Mouse (Mus musculus): ENCODE measurements at regions not wholly inside any gene's neighbourhood (a gene's known extent, or its start where the extent isn't known, plus 50 kb on each side); places are given as distances from the start of the nearest gene placed in this dataset.
A peak's percentile ranks its signal among the peaks of the same experiment; 100 is the strongest.

GRCm38 (mm10) chr9:41593998-41594397 lies 432.5 kb upstream of the Ubash3b start:
- no peak for DNase-seq (ENCODE audit: low spot score)

GRCm38 (mm10) chr9:41592900-41593690 lies 431.6 kb upstream of the Ubash3b start:
- no peak for DNase-seq (ENCODE audit: low spot score)

- DNase-seq (ENCODE audit: low spot score), result no peak
These were observed 430.6 kb upstream of the Ubash3b start for GRCm38 (mm10) chr9:41592101-41592500.

- no peak for DNase-seq (ENCODE audit: low spot score)
These were observed 428.7 kb upstream of the Ubash3b start for GRCm38 (mm10) chr9:41590164-41590563.

- DNase-seq (ENCODE audit: low spot score), result no peak
These were observed 427.2 kb upstream of the Ubash3b start for GRCm38 (mm10) chr9:41588466-41589425.

GRCm38 (mm10) chr9:41587762-41588161 lies 426.3 kb upstream of the Ubash3b start:
- no peak for DNase-seq (ENCODE audit: low spot score)

GRCm38 (mm10) chr9:41586966-41587570 lies 425.6 kb upstream of the Ubash3b start:
- DNase-seq (ENCODE audit: low spot score), result no peak

- no peak for DNase-seq (ENCODE audit: low spot score)
These were observed 424.8 kb upstream of the Ubash3b start for GRCm38 (mm10) chr9:41586291-41586690.

GRCm38 (mm10) chr9:41585771-41586170 lies 424.3 kb upstream of the Ubash3b start:
- DNase-seq (ENCODE audit: low spot score), result no peak

- DNase-seq (ENCODE audit: low spot score), result no peak
These were observed 423.5 kb upstream of the Ubash3b start for GRCm38 (mm10) chr9:41585012-41585411.

- no peak for DNase-seq (ENCODE audit: low spot score)
These were observed 422.3 kb upstream of the Ubash3b start for GRCm38 (mm10) chr9:41583711-41584329.

- DNase-seq (ENCODE audit: low spot score), result no peak
These were observed 421.8 kb upstream of the Ubash3b start for GRCm38 (mm10) chr9:41583276-41583675.

GRCm38 (mm10) chr9:41582711-41583236 lies 421.3 kb upstream of the Ubash3b start:
- DNase-seq (ENCODE audit: low spot score), result no peak

- no peak for DNase-seq (ENCODE audit: low spot score)
These were observed 420.7 kb upstream of the Ubash3b start for GRCm38 (mm10) chr9:41582171-41582570.

- no peak for DNase-seq (ENCODE audit: low spot score)
These were observed 420.2 kb upstream of the Ubash3b start for GRCm38 (mm10) chr9:41581741-41582140.

- DNase-seq (ENCODE audit: low spot score), result no peak
These were observed 419.7 kb upstream of the Ubash3b start for GRCm38 (mm10) chr9:41581152-41581551.

GRCm38 (mm10) chr9:41580611-41581041 lies 419.1 kb upstream of the Ubash3b start:
- DNase-seq (ENCODE audit: low spot score), result peak; percentile 53

- DNase-seq (ENCODE audit: low spot score), result no peak
These were observed 418.6 kb upstream of the Ubash3b start for GRCm38 (mm10) chr9:41580067-41580466.

GRCm38 (mm10) chr9:41579107-41580014 lies 417.9 kb upstream of the Ubash3b start:
- DNase-seq (ENCODE audit: low spot score), result peak; percentile 60

Data from gastrocnemius, adult 18-20 months (tissue).